Mouse (Mus musculus) CD4-positive, CD25-positive, alpha-beta regulatory T cell, adult 4 months (primary cell): ENCODE data around the gene Pcbp3. TPM values are rescaled to one million over a fixed set of nuclear protein-coding genes. Genes with fewer than 3 reads are reported as not detected.
"Not testable (repeated sequence)": the region's sequence is repeated elsewhere in the genome, so short reads cannot be mapped to it uniquely, and the experiment has no call there.

Experiments used
- ATAC-seq: one replicate; pipeline ENCODE4 v1.8.0; 2017
- polyA plus RNA-seq, 2 experiments: library from polyadenylated mRNA; unstranded; fragments of 100-300 nt; shearing (Covaris generic); gene quantifications; one replicate each; pipeline ENCODE4 v1.2.1; 2017

Gene Pcbp3
- 10 to 100 TPM in 1 of 2 experiments, 1 to 10 TPM in 1; 5.3 to 12.6 TPM for polyA plus RNA-seq

DNA sequence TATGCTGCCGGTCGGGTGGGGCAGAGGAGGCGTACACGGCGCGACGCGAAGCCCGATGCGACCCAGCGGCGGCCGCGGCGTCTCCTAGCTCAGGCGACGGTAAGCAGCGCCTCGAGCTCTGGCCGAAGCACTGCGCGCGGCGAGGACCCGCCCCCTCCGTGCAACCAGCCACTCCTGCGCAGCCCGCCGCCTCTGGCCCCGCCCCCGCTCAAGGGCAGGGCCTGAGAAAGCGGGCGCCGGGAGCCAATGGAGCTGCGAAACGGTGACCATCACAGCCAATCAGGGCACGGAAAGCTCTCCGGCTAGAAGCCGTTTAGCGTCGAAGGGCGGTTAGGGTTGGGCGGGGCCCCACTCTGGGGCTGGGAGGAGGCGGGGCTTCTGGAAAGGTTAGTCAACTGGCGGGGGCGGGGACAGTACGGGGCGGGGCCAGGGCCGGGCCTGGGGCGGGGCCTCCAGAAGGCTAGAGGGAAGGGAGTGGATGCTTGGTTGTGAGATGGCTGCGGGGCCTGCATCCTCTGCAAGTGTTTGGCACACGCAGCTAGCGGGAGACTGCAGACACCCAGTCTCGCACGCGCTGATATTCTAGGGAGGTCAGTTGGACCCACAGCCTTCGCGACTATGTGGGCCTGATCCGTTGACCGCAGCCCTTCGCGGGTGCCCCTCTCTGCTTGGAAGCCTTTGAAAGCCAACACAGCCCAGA lies at the start of gene Pcbp3:
Gene Pcbp3, minus strand, starts transcription at position 98 of the 700 bp plus-strand sequence.
- peak; percentile 98 for ATAC-seq

DNA sequence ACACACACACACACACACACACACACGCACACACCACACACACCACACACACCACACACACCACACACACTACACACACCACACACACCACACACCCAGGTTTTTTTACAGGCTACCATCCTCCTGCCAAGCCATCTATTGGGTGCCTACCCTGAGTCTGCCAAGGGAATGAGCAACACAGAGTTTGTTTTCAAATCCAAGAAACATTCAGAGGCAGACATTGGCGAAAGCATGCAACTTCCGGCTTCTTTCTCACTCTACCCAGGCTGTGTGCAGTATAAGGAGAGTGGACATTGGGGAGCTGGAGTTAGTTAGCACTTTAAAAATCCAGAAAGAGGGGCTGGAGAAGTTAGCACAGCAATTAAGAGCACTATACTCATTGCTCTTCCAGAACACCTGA lies 47.0 kb upstream of the Pcbp3 start:
- ATAC-seq = no peak

DNA sequence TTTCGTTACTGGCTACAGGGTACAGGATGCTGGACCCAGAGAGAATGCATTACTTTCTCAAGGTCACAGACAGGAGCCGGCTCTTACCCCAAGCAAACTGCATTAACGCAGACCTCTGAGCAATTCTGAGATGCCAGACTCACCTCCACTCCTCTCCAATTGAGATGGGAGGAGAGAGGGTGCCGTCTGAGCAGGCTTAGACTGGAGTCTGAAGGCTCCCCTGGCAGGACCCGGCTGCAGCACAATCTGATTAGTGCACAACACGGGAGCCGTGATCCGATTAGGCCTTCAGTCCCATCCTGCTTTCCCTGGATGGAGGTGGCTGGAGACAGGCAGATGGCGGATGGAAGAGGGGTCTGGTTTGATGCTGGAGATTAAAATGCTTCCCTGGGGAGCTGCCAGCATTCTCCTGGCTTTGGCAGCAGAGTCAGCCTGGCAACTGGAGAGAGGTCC lies 46.4 kb upstream of the Pcbp3 start:
- no peak for ATAC-seq

DNA sequence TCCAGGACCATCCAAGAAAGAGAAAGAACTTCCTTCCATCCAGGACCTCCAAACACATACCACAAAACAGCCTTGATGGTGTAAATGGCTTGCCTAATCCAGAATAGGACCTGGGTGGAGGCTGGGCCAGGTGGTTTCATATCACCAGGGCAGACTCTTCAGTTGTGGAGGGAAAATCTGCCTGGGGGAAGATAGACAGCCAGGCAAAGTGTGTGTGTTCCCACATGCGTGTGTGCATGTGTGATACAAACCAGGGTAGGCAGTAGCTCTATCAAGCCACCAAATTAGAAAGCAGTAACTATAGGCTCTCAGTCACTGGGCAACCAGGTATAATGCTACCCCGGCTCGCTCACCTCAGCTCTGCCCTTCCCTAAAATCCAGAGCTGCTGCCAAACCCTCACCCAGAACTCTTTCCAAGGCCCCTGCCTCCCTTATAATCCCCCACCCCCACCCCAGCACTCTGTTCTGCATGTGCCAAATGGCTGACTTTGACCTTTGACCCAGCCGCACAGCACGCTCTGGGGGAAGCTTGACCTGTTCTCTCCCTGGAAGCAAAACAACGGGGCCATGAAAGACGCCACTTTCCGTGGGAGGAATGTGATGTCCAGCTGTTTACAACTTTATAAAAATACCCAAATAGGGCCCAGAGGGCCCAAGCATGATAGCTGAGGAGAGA lies 45.9 kb upstream of the Pcbp3 start:
- no peak for ATAC-seq

DNA sequence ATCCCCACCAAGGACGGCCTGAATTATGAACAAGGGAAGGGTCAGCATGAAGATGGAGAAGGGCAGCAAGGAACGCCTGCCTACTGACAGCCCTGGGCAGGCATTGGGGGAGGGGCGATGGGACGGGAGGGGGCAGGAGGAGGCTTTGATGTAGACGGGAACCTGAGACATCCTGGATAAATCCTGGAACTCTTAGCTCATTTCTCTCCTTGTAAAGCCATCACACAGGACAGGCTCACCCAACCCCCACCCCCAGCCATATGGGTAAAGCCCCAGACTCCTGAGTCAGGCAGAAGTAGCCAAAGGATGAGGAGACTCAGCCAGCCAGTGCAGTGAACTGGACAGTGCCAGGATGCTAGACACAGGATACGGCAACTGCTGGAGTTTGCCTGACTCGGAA lies 43.2 kb upstream of the Pcbp3 start:
- ATAC-seq = no peak

DNA sequence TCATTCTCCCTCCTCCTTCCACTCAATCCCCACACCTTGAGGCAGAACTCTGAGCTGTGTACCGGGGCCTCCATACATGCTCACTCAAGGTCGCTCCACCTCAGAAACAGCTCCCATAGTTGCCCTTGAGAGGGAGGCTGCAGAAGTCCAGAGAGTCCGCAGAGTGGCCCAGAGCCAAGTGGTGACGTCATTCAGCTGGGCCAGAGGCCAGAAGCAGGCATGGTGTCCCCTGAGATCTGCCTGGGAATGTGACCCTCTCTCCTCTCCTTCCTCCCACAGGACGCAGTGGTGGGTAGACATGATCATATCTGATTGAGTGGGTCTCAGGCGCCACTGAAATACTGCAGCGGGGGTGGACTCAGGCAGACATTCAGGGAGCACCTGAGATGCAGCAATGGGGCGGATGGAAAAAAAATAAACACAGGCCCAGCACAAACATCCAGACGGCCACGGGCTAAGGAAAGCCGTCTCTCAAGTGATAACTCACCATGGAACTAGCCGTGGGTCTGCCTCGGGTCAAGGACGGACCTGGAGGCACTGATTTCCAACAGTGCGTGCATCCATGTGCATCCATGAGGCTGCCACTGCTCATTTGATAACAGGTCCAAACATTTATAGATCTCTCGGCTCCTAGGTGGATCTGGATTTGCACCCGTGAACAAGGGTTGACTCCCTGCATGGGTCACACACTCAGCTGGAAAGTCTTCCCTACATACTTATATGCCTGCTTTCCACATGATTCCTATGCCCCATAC lies 36.2 kb upstream of the Pcbp3 start:
- no peak for ATAC-seq

DNA sequence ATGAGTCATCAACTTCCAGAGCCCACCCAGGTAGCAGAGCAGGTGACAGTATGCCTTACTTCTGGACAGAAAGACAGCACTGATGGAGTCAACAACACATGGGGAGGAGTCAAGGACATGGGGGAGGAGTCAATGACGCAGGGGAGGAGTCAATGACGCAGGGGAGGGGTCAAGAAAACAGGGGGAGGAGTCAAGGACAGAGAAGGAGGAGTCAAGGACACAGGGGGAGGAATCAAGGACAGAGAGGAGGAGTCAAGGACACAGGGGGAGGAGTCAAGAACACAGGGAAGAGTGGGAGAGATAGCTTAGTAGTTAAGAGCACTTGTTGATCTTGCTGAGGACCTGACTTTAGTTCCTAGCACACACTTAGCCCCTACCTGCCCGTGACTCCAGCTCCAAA lies 30.8 kb upstream of the Pcbp3 start:
- ATAC-seq = no peak

DNA sequence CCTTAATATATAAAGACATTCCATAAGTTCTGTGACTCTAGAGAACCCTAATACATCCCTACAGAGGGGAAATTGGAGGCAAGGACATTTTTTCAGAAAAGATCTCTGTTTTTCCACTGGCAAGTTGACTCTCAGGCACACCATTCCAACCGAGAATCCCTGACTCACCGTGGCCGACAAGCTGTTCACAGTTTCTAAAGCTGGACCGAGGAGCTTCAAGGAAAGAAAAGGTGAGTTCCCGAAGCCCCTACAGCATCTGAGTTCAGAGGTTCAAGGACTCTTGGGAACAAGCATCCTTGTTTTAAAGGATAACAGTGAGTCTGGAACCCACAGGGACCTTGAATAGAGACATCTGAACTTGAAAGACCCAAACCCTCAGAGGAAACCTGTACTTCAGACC lies 26.9 kb upstream of the Pcbp3 start:
- ATAC-seq = no peak

DNA sequence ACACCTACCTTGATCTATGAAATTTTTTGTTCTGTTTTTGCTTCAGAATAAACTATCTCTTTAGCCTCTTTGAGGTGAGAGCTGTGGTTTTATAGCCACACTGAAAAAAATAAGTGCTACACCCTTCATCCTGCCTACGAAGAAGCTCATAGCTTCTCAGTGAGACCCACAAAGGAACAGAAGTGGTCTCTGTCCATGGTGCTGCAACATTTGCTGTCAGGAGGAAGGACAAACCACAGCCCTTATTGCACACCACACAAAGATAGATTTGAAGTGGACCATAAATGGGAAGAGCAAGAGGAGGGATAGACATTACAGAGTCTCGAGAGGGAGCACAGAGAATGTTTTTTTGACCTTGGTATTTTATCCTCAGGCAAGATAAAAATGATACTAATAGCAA lies 16.4 kb upstream of the Pcbp3 start:
- ATAC-seq = no peak

DNA sequence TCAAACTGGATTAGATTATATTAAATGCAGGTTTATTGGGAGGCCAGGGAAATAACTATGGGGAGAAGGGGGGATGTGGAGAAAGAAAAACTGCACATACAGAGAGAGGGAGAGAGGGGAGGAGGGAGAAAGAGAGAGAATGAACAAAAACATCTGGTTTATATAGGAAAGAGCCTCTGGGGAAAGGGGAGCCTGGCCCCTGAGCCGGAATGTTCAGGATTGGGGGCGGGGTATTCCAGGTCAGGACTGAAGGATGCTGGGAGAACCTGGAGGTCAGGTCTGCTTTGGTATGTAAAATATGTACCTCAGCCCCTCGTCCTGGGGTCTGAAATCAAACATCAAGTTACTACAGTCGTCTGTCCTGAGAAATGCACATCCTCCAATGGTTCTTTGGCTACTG lies 15.0 kb upstream of the Pcbp3 start:
- no peak for ATAC-seq

DNA sequence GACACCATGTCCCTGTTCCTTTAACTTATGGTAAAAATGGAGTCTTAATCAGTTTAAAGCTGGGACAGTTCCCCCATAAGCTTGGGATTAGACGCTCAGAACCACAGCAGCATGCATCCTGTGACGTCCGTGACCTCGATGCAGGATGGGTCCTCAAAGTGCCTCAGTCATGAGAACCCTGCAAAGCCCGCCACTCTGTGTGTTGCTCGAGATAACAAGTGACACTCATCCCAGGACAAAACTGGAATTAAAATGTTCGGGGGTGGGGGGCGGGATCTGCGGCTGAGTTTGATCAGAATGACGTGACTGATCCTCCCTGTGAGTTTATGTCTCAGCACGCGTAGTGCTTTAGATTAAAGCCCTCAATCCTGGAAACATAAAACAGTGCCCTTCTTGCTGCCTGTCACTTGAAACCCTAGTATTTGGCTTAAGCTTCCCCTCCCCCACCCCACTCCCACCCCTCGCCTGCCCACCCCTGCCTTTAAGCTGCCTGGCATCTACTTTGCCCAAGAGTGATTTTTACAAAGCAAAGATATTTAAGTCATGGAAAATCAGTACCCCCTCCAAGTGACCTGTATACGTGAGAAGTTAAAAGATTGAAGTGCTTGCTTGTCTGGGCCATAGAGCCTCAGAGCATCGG lies 12.2 kb upstream of the Pcbp3 start:
- ATAC-seq = no peak

DNA sequence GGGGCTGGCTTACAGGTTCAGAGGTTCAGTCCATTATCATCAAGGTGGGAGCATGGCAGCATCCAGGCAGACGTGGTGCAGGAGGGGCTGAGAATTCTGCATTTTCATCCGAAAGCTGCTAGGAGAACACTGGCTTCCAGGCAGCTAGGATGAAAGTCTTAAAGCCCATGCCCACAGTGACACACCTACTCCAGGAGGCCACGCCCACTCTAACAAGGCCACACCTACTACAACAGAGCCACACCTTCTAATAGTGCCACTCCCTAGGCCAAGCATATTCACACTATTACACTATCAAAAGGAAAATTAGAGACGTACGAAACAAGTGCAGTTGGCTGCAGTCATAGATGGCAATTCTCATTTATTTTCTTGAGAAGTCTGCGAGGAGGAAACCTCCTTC lies 10.6 kb upstream of the Pcbp3 start:
- ATAC-seq = not testable (repeated sequence)

DNA sequence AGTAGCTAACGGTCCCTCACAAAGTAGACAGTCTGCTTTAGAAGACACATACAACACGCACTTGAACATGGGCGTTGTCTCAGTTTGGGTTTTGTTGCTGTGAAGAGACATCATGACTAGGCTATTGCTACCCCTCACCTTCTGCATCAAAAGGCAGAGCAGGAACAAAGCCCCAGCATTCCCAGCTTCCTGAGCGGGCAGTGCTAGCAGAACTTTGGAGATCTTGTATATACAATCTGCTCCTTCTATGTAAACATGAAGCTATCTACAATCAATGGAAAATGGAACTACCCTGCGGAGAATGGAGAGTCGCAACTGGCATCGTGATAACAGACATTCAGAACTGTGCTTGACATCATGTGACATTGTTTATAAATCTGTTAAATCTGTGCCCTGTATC lies 9.3 kb upstream of the Pcbp3 start:
- ATAC-seq = no peak

DNA sequence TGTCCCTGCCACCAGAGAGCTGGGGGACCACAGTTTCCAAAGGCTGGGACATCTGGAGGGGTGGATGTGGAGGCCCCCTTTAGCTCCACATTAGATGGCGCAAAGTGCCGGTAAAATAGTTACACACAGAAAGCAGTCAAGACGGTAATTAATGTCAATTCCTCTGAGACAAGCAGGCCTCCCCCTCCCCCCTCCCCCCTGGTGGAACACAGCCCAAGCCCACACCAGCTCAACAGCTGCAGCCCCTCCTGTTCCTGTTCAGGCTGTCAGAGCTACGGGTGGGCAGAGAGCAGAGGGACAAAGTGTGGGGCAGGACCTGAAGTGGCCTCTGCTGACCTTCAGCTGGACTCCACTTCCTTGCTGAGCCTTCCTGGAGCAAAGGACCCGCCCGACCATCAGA lies 2.7 kb upstream of the Pcbp3 start:
- no peak for ATAC-seq

DNA sequence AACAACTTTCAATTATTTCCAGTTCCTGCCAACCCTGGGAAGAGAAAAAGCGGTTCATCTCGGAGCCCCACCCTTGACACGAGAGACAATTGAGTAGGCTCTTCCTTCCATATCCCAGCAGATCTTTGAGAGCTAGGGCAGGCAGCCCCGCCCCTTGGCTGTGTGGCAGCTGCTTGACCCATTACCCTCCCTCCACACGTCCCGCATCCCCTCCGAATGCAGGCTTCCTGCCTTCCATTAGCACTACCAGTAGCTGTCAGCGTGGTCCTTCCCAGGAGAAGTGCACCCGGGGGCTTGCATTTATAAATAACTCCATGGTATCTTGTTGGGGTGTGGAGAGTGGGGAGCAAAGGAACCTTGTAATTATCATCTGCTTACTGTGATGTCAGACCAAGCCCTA lies 2.3 kb upstream of the Pcbp3 start:
- no peak for ATAC-seq

DNA sequence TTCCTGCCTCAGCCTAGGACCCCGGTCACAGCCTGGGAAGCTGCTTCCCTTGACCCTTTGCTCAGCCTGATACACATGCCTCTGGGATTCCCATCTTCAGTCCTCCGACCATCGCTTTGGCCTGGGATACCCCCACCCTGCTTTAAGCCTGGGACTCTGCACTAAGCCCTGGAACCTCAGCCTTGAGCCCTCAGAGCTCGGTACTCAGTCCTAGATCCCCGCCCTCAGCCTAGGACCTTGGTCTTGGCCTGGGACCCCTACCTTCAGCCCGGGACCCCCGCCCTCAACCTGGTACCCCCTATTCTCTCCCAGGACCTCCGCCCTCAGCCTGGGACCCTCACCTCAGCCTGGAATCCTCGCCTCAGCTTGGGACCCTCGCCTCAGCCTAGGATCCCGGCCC lies 531 bp downstream of the Pcbp3 start:
- no peak for ATAC-seq

DNA sequence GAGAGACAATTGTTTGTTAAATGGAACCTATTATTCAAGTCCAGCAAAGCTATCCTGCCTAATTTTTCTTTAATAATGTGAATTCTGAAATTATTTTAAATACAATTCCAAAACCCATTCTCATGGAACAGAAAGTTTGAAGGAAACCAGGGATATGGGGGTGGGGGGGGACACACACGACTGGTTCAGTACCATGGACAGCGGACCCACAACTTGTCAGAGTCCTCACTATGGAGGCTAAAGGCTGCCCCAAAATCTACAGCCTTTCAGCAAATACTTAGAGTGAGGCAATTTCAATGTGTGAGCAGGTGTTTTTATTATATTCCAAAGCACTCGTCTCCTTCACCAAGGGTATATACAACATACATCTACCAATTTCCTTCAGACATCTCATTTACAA lies 3.5 kb downstream of the Pcbp3 start:
- ATAC-seq = no peak

DNA sequence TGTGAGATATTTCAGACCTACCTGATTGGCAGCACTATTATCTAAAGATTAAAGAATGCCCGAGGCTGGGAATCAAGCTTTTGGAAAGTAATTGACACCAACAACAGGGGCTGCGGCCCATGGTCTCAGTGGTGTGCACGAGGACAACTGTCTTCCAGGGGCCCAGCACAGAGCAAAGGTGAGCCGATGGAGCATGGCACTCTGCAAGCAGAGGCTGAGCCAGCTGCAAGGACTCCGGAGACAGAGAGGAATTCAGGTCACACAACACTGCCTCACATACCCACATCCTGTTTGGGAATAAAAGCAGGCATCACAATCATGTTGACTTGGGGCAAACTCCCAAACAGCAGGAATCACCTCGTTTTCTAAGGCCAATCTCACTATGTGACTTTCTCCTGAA lies 5.5 kb downstream of the Pcbp3 start:
- ATAC-seq = no peak

DNA sequence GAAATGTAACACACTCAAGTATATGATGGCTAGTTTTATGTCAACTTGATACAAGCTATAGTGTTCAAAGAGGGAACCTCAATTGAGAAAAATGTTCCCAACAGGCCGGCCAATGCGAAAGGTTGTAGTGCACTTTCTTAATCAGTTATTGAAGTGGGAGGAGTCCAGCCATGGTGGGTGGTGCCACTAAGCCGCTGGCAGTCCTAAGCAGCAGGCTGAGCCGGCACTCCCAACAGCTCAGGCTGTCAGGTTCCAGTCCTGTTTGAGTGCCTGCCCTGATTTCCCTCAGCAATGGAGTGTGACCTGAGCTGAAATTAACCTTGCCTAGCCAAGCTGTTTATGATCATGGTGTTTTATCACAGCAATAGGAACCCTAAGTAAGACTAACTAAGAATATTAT lies 20.6 kb downstream of the Pcbp3 start:
- ATAC-seq = no peak

DNA sequence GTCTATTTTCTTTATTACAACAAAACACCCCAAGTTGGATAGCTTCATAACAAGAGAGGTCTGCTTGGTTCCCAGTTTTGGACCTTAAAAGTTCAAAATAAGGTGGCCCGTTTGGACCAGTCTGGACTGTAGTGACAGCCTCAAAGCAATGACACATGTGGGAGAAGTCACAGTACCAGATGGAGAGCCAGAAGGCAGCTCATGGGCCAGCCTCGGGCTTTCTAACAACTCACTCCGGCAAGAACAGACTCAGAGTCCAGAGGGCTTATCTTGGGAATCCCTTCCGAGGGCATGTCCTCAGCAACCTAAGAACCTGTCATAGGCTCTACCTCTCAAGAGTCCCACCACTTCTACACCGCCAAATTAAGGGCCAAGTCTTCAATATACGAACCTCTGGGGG lies 24.9 kb downstream of the Pcbp3 start:
- ATAC-seq = no peak

DNA sequence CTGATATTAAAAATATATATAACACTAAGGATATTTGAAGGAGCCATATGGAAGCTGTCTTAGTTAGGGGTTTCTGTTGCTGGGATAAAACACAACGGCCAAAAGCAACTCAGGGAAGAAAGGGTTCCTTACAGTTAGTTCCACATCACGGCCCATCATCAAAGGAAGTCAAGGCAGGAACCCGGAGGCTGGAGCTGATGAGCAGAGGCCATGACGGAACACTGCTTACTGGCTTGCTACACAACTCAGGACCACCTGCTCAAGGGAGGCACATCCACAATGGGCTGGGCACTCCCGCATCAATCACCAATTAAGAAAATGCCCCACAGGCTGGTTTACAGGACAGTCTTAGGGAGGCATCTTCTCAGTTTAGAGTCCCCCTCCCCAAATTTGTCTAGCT lies 26.9 kb downstream of the Pcbp3 start:
- no peak for ATAC-seq

DNA sequence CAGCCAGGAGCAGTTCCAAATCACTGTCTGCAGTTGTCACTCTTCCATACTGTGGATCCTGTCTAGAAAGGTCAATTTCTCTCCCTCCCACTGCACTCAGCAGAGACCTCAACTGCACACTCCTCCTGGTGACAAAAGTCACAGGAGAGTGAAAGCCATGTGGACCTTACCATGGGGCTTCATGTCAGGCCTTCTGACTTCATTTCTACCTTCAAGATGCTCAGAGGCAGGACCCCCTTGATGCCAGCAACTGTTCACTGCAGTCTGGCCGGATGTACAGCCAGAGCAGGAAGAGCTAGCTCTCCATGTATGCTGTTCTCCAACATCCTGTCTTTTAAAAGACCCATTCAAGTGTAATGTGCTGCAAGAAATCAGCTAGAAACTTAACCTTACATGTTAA lies 29.9 kb downstream of the Pcbp3 start:
- ATAC-seq = no peak

DNA sequence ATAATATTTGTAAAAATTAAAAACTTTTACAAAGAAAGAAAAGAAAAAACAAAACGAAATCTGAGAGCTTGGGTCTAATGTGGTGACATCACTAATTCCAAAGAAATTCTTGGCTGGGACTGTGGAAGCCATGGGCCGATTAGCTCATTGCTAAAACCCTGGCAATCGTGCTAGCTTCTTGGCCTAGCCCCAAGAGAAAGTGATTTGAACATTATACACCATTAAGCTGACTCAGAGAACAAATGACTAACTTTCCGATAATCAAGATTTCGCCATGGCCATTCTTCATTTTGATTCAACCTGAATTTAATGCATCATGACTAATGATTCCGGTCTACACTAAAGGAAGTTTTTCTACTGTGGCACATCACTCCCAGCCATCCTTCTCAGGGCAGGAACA lies 30.6 kb downstream of the Pcbp3 start:
- no peak for ATAC-seq
